Comparison of ENCODE assay signal across 10 mouse cellular contexts in the genomic region with DNA sequence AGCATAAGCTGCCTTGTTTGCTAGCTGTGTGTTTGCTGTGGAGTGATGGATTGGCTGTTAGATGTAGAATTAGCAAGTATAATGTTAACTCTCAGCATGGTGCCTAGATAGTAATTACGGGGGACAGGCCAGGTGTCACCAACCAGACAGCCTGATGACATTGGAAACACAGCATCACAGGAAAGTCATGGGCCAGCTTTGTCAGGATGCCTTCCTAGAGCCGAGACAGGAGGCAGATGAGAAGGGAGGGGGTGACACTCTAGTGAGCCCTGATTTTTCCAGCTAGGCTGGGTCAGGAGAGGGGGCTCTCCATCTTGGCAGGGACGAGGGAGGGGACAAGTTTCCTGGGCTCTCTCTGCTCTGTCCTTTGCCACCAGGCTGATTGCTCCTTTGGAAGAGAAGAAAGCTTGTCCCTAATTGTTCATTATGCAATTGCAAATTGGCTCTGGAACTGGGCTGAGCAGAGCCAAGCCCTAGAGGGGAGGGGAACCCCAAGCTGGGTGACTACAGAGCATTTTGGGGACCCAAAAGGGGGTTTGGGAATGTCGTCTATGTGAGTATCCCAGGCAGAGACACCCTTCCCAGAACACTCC. TPM values are rescaled to one million over a fixed set of nuclear protein-coding genes. Genes with fewer than 3 reads are reported as not detected.
DNase-seq lines count a peak whose midpoint lies in the region; ATAC-seq lines count a peak whose summit lies in the region.
"Had no signal": no experiment of that assay in that cellular context is flagged by ENCODE, and none has a peak within 500 bp of the region (broad histone marks: within the 10 kb centered on the region; RNA-seq: fewer than 3 reads in every experiment).

No protein-coding gene starts in this region.

- DNase-seq in cerebellum, adult 11 months: no peak
- DNase-seq in right cerebral cortex, postnatal 10 days (ENCODE audit: low spot score in 2 of 2): peak; percentile 71 to 79
- DNase-seq in right cerebral cortex, postnatal 25 days: no peak
- peak; percentile 32 to 63 for DNase-seq in left cerebral cortex, postnatal 25 days (ENCODE audit: low spot score in 2 of 2)
- DNase-seq in embryo, embryonic 10.5 days (ENCODE audit: low spot score): no peak
- no peak for DNase-seq in lung, postnatal 4 days
- no peak for DNase-seq in kidney, adult 8-10 months
- DNase-seq: liver; right cerebral cortex, postnatal 4 days had no signal

- 0 out of 2 replicates have a peak, but pooled peaks have one; percentile 45 for ATAC-seq in cerebellum, adult (ENCODE audit: insufficient number of reproducible peaks, low FRiP score, low TSS enrichment)

- intact Hi-C loops in left cerebral cortex, postnatal 25 days (cut with DNase I): no loop called here

RNA-seq across cellular contexts. Expression of a gene that starts 29.6 kb away (rescaled TPM):
- total RNA-seq in left cerebral cortex, postnatal 25 days (2021): 10 to 100 TPM; 70.5 to 72.2 TPM

Comparison
In these comparisons a context has a peak if more than half of its experiments do, and no peak if none do; other contexts are left out.
1. DNase-seq: peak in right cerebral cortex, postnatal 10 days (2 of 2) and left cerebral cortex, postnatal 25 days (2 of 2); none in cerebellum, adult 11 months (single experiment), right cerebral cortex, postnatal 25 days (single experiment), embryo, embryonic 10.5 days (single experiment), lung, postnatal 4 days (0 of 2) and kidney, adult 8-10 months (0 of 2).